Mouse (Mus musculus) thymus, adult 2 months (tissue): ENCODE data around the gene Arhgap10.

Experiments used
- CTCF ChIP-seq: fragments of 200-500 bp; IDR thresholded peaks from 2 replicates; pipeline ENCODE4 v1.5.1; 2012; ENCODE audit warnings: mild to moderate bottlenecking, control low read depth, low read length, moderate library complexity, borderline replicate concordance; ENCODE audit not compliant: control insufficient read depth, poor library complexity, insufficient read depth; ENCODE audit errors: extremely low read depth
- POLR2A ChIP-seq: fragments of 200-500 bp; IDR thresholded peaks from 2 replicates; pipeline ENCODE4 v1.6.1; 2012; ENCODE audit warnings: mild to moderate bottlenecking, low read length, control low read depth, moderate library complexity; ENCODE audit not compliant: control insufficient read depth, poor library complexity, insufficient read depth; ENCODE audit errors: extremely low read depth

- TF ChIP-seq POLR2A (no peak), CTCF (no peak)
Observed at GRCm38 (mm10) chr8:77522984-77523383, 5.2 kb upstream of the Arhgap10 start.
